Mouse (Mus musculus): ENCODE results near the gene Emc1. TPM values are rescaled to one million over a fixed set of nuclear protein-coding genes. Genes with fewer than 3 reads are reported as not detected.

The Emc1 gene
- polyA plus RNA-seq (2015; fragmentation: Nextera tagmentation; extraction: Ambion mirVana): 45.3 and 49.1 TPM in 2 replicates

DNA sequence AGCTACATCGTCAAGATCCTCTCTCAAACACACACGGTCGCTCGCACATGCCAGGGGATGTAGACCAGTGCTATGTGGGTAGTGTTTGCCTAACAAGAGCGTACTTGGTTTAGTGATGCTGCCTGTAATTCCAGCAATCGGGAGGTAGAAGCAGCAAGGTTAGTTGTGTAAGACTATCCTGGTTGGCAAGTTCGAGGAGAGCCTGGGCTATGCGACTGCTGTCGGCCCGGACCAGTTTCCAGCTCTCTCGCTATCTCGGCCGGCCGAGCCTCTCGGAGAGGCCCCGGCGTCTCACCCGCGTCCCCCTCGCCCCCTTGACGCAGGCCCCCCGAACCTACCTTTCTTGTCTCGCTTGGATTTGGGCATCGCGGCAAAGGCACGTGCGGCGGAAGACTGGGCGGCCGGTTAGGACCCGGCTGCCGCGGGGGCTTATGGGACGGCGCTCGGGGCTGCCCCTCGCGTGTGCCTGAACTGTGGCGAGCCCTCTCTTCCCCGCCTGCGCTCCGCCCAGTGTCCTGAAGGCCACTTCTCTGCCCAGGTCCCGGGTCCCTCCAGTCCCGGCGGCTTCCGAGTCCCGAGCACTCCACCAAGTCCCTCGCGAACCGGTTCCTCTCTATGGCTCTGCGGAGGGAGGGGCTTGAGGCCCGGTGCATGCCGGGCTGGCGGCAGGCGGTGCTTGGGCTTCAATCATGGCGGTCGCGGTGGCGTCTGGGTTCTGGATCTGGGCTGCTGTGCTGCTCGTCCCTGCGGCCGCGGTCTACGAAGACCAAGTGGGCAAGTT is at the start of gene Emc1, which contains the start of the genes Mrto4 and Ubr4:
Emc1 (plus strand) TSS at position 657 of the 781 bp plus-strand sequence.
Mrto4 (minus strand) TSS at position 646 of the 781 bp plus-strand sequence.
Ubr4 (plus strand) TSS at position 679 of the 781 bp plus-strand sequence.
- Histone ChIP-seq H3K4me1 (ENCODE audit: control insufficient read depth, insufficient read depth, low read depth, low read length) (peaks cover 19% of the 10 kb centered on the region), H3K4me3 (ENCODE audit: low read length) (peak within 1 kb of the TSS; percentile 86), H3K36me3 (ENCODE audit: control insufficient read depth, insufficient read depth, low read length) (peaks cover 12% of the 10 kb centered on the region), H3K27ac (ENCODE audit: low read depth, low read length) (peak within 1 kb of the TSS; percentile 98), H3K9me3 (ENCODE audit: control insufficient read depth, low read length) (no peaks in the 10 kb centered on the region), H3K27me3 (replicated peaks; ENCODE audit: control insufficient read depth, insufficient read depth, low read length) (no peaks in the 10 kb centered on the region), H3K4me2 (ENCODE audit: low read length) (peak within 1 kb of the TSS; percentile 97), H3K9ac (ENCODE audit: low read depth, low read length) (peak within 1 kb of the TSS; percentile 98)
- peak; percentile 97 for ATAC-seq
- WGBS: under 1% methylated on average over 60 of the region's 64 CpGs

DNA sequence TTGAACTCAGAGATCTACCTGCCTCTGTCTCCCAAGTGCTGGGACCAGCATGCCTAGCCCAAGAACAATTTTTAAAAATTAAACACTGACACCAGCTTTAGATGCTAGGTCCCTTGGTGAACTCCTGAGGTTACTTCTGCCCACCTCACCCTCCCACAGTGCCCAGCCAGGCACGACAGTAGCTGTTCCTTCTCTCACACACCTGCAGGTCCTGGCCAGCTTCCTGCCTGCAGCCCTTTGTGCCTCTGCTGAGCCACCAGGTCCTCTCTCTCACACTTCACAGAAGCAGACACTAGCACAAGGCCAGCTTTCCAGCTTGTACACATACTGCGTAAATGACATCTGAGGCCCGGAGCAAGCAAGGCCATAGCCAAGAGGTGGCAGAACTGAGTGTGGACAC is 46.9 kb upstream of the Emc1 start:
- Histone ChIP-seq H3K4me1 (ENCODE audit: control insufficient read depth, insufficient read depth, low read depth, low read length) (peaks cover 8% of the 10 kb centered on the region; the same call in 1 of the 2 replicates), H3K4me2 (ENCODE audit: low read length) (no peak overlapping the region), H3K36me3 (ENCODE audit: control insufficient read depth, insufficient read depth, low read length) (peaks cover 24% of the 10 kb centered on the region), H3K27me3 (replicated peaks; ENCODE audit: control insufficient read depth, insufficient read depth, low read length) (no peaks in the 10 kb centered on the region), H3K27ac (ENCODE audit: low read depth, low read length) (no peak overlapping the region), H3K9me3 (ENCODE audit: control insufficient read depth, low read length) (no peaks in the 10 kb centered on the region), H3K9ac (ENCODE audit: low read depth, low read length) (no peak overlapping the region), H3K4me3 (ENCODE audit: low read length) (no peak overlapping the region)
- no peak for ATAC-seq
- 93% methylated on average over 3 of the region's 3 CpGs for WGBS

- H3K4me1 ChIP-seq (ENCODE audit: control insufficient read depth, insufficient read depth, low read depth, low read length): peaks cover 20% of the 10 kb centered on the region
- peaks cover 5% of the 10 kb centered on the region; the same call in 1 of the 2 replicates for H3K36me3 ChIP-seq (ENCODE audit: control insufficient read depth, insufficient read depth, low read length)
- no peak for ATAC-seq
- no peak overlapping the region for H3K4me3 ChIP-seq (ENCODE audit: low read length)
- H3K27ac ChIP-seq (ENCODE audit: low read depth, low read length): no peak overlapping the region
- H3K9me3 ChIP-seq (ENCODE audit: control insufficient read depth, low read length): no peaks in the 10 kb centered on the region
- no peaks in the 10 kb centered on the region for H3K27me3 ChIP-seq (replicated peaks; ENCODE audit: control insufficient read depth, insufficient read depth, low read length)
- H3K4me2 ChIP-seq (ENCODE audit: low read length): no peak overlapping the region
- H3K9ac ChIP-seq (ENCODE audit: low read depth, low read length): no peak overlapping the region
- 86% methylated on average over 5 of the region's 5 CpGs for WGBS
Measured at GRCm38 (mm10) chr4:139307916-139308315, 44.5 kb upstream of the Emc1 start.

- ATAC-seq: no peak
- Histone ChIP-seq H3K4me3 (ENCODE audit: low read length) (peak overlapping the region; percentile 93), H3K4me2 (ENCODE audit: low read length) (peak overlapping the region; percentile 91), H3K36me3 (ENCODE audit: control insufficient read depth, insufficient read depth, low read length) (peaks cover 9% of the 10 kb centered on the region), H3K27me3 (replicated peaks; ENCODE audit: control insufficient read depth, insufficient read depth, low read length) (no peaks in the 10 kb centered on the region), H3K27ac (ENCODE audit: low read depth, low read length) (no peak overlapping the region), H3K4me1 (ENCODE audit: control insufficient read depth, insufficient read depth, low read depth, low read length) (peaks cover 20% of the 10 kb centered on the region), H3K9me3 (ENCODE audit: control insufficient read depth, low read length) (no peaks in the 10 kb centered on the region), H3K9ac (ENCODE audit: low read depth, low read length) (peak overlapping the region; percentile 95)
- WGBS: 24% methylated on average over 6 of the region's 6 CpGs
Measured at GRCm38 (mm10) chr4:139309651-139310050, 42.7 kb upstream of the Emc1 start.

GRCm38 (mm10) chr4:139310171-139310898 is 42.1 kb upstream of the Emc1 start, which contains the start of the genes Pqlc2 and Akr7a5:
TSS of gene Pqlc2 (minus strand) at chr4:139310708.
TSS of gene Akr7a5 (plus strand) at chr4:139310744.
- H3K36me3 ChIP-seq (ENCODE audit: control insufficient read depth, insufficient read depth, low read length): peaks cover 10% of the 10 kb centered on the region
- H3K9me3 ChIP-seq (ENCODE audit: control insufficient read depth, low read length): no peaks in the 10 kb centered on the region
- ATAC-seq: peak; percentile 94
- H3K4me1 ChIP-seq (ENCODE audit: control insufficient read depth, insufficient read depth, low read depth, low read length): peaks cover 20% of the 10 kb centered on the region
- peak within 1 kb of the TSS; percentile 81 for H3K27ac ChIP-seq (ENCODE audit: low read depth, low read length)
- peak within 1 kb of the TSS; percentile 95 for H3K9ac ChIP-seq (ENCODE audit: low read depth, low read length)
- peak within 1 kb of the TSS; percentile 93 for H3K4me3 ChIP-seq (ENCODE audit: low read length)
- under 1% methylated on average over 56 of the region's 63 CpGs for WGBS
- no peaks in the 10 kb centered on the region for H3K27me3 ChIP-seq (replicated peaks; ENCODE audit: control insufficient read depth, insufficient read depth, low read length)
- peak within 1 kb of the TSS; percentile 91 for H3K4me2 ChIP-seq (ENCODE audit: low read length)

DNA sequence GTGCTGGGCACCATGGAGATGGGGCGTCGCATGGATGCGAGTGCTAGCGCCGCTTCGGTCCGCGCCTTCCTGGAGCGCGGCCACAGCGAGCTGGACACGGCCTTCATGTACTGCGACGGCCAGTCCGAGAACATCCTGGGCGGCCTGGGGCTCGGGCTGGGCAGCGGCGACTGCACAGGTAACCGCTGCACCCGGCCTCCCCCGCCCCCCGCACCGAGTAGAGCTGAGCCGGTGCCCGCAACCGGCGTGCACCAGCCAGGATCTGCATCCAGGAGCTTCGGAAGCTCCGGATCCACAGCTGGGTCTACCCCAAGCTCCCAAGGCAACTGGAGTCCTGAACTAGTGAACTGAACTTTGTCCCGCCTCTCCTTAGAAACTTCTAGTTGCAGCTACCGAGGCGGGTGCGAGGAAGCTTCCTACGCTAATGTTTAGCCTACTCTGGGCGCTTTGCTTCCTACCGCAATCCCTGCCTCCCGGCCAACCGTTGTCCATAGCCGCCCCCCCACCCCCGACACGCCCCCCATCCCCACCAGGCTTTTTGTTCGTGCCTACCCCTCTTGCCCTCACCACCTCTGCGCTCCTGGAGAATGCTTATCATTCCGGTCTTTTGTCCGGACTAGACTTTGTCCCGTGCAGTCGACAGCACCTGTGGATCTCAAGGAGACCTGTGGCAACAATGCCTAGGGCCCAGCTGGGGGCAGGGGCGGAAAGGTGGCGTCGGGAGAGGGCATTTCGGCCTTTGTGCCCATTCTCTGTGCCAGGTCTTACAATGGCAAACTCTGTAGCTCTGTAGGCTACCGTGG is 41.3 kb upstream of the Emc1 start:
- Histone ChIP-seq H3K4me1 (ENCODE audit: control insufficient read depth, insufficient read depth, low read depth, low read length) (peaks cover 20% of the 10 kb centered on the region), H3K9ac (ENCODE audit: low read depth, low read length) (peak overlapping the region; percentile 95), H3K4me2 (ENCODE audit: low read length) (peak overlapping the region; percentile 91), H3K9me3 (ENCODE audit: control insufficient read depth, low read length) (no peaks in the 10 kb centered on the region), H3K4me3 (ENCODE audit: low read length) (peak overlapping the region; percentile 93), H3K27ac (ENCODE audit: low read depth, low read length) (peak overlapping the region; percentile 81), H3K27me3 (replicated peaks; ENCODE audit: control insufficient read depth, insufficient read depth, low read length) (no peaks in the 10 kb centered on the region), H3K36me3 (ENCODE audit: control insufficient read depth, insufficient read depth, low read length) (peaks cover 10% of the 10 kb centered on the region)
- peak; percentile 85 for ATAC-seq
- WGBS: under 1% methylated on average over 53 of the region's 53 CpGs

DNA sequence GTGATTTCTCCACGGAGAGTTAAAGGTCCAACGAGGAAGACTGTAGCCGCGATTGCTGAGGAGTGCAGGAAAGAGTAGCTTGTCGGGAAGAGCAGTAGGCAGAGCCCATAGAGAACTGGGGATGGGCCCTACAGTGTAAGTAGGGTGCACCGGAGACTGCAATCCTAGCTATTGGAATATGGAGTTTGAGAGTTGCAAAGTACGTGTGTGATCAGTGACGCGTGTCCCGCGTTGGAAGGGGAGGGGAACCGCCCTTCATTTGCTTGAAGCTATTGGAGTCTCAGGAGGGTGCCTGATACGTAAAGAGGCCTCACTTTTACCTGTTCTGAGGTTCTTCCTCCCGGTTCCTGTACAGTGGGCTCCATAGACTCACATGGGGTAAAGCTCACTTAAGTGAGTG is 40.7 kb upstream of the Emc1 start:
- 18% methylated on average over 14 of the region's 14 CpGs for WGBS
- Histone ChIP-seq H3K36me3 (ENCODE audit: control insufficient read depth, insufficient read depth, low read length) (peaks cover 5% of the 10 kb centered on the region; the same call in 1 of the 2 replicates), H3K4me1 (ENCODE audit: control insufficient read depth, insufficient read depth, low read depth, low read length) (peaks cover 20% of the 10 kb centered on the region), H3K4me2 (ENCODE audit: low read length) (peak overlapping the region; percentile 91), H3K4me3 (ENCODE audit: low read length) (peak overlapping the region; percentile 93), H3K9me3 (ENCODE audit: control insufficient read depth, low read length) (no peaks in the 10 kb centered on the region), H3K27me3 (replicated peaks; ENCODE audit: control insufficient read depth, insufficient read depth, low read length) (no peaks in the 10 kb centered on the region), H3K27ac (ENCODE audit: low read depth, low read length) (no peak overlapping the region), H3K9ac (ENCODE audit: low read depth, low read length) (peak overlapping the region; percentile 95)
- ATAC-seq: no peak

- no peak for ATAC-seq
- Histone ChIP-seq H3K36me3 (ENCODE audit: control insufficient read depth, insufficient read depth, low read length) (peaks cover 5% of the 10 kb centered on the region; the same call in 1 of the 2 replicates), H3K4me3 (ENCODE audit: low read length) (no peak overlapping the region), H3K27me3 (replicated peaks; ENCODE audit: control insufficient read depth, insufficient read depth, low read length) (no peaks in the 10 kb centered on the region), H3K9me3 (ENCODE audit: control insufficient read depth, low read length) (no peaks in the 10 kb centered on the region), H3K9ac (ENCODE audit: low read depth, low read length) (no peak overlapping the region), H3K4me2 (ENCODE audit: low read length) (no peak overlapping the region), H3K4me1 (ENCODE audit: control insufficient read depth, insufficient read depth, low read depth, low read length) (peaks cover 20% of the 10 kb centered on the region), H3K27ac (ENCODE audit: low read depth, low read length) (no peak overlapping the region)
- WGBS: 54% methylated on average over 4 of the region's 4 CpGs
Measured at GRCm38 (mm10) chr4:139312632-139313031, 39.8 kb upstream of the Emc1 start.

Measured in hindbrain, embryonic 16.5 days (tissue).